Mouse (Mus musculus) small intestine, adult 2 months (tissue): ENCODE measurements at regions not wholly inside any gene's neighbourhood (a gene's known extent, or its start where the extent isn't known, plus 50 kb on each side); places are given as distances from the start of the nearest gene placed in this dataset.

ENCODE experiments used
- H3K27ac ChIP-seq: fragments of 200-500 bp; 2 replicates; pipeline ENCODE4 v1.5.1; 2012; ENCODE audit warnings: low read depth, low read length, control low read depth, inconsistent platforms; ENCODE audit not compliant: insufficient read depth
- H3K27me3 ChIP-seq: fragments of 200-500 bp; 2 replicates; pipeline ENCODE4 v1.6.1; 2012; ENCODE audit warnings: mild to moderate bottlenecking, moderate library complexity, low read length, inconsistent platforms; ENCODE audit not compliant: control insufficient read depth, insufficient read depth
- H3K36me3 ChIP-seq: fragments of 200-500 bp; 2 replicates; pipeline ENCODE4 v1.6.1; 2012; ENCODE audit warnings: mild to moderate bottlenecking, low read length, control low read depth, inconsistent platforms; ENCODE audit not compliant: control insufficient read depth, insufficient read depth
- H3K4me1 ChIP-seq: fragments of 200-500 bp; 2 replicates; pipeline ENCODE4 v1.6.1; 2012; ENCODE audit warnings: low read length, inconsistent platforms, mixed read lengths; ENCODE audit not compliant: control insufficient read depth, insufficient read depth, insufficient read length
- H3K4me3 ChIP-seq: fragments of 200-500 bp; 2 replicates; pipeline ENCODE4 v1.5.1; 2012; ENCODE audit warnings: low read depth, mild to moderate bottlenecking, control low read depth, inconsistent platforms, low read length, moderate library complexity
- CTCF ChIP-seq: fragments of 200-500 bp; IDR thresholded peaks from 2 replicates; pipeline ENCODE4 v1.5.1; 2012; ENCODE audit warnings: low read depth, mild to moderate bottlenecking, control low read depth, inconsistent platforms, low read length, moderate library complexity, mixed read lengths; ENCODE audit not compliant: insufficient replicate concordance, insufficient read length; ENCODE audit errors: extremely low read depth
- POLR2A ChIP-seq: fragments of 200-500 bp; IDR thresholded peaks from 2 replicates; pipeline ENCODE4 v1.6.1; 2012; ENCODE audit warnings: low read depth, mild to moderate bottlenecking, control low read depth, inconsistent platforms, low read length, moderate library complexity
- WGBS: fragments of 180-500 bp; shearing (Covaris S2); methylation state at CpG from one replicate; pipeline ENCODE4 v1.1.7; 2018; 5-methylcytosine and 5-hydroxymethylcytosine counted together

DNA sequence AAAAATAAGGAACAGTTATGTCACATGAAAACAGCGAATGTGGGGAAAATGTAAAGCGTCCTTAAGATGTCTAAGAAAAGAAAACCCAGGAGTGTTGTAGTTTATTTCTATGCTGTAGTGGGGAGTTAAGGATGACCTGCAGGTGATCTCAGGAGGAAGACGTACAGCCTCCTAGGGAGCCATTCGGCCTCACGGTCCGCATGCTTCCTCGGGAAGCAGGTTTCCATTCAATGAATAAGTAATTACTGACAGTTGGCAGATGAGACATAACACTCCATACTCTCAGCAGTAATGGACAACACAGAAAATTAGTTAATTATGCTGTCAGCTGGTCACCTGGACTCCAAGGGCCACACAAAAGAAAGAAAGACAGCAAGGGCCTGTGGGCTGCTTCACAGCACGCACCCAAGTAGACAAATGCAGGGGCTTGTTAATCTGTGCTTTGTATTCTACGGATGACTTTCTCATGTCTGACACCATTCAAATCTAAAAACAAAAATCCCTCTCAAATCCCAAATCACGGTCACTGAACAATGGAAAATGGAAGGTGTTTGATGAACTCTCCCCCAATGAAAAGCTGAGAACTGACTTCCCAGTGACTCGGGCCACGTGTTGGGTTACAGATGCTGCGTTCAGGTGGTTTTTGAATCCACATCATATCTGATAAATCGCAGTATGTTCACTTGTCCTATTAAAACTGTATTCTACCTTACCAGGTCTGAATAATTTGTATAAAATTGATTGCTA is 193.5 kb downstream of the Gm11361 start:
- Histone ChIP-seq H3K27me3 (no peaks in the 10 kb centered on the region), H3K4me3 (no peak overlapping the region), H3K36me3 (no peaks in the 10 kb centered on the region), H3K27ac (no peak overlapping the region), H3K4me1 (no peaks in the 10 kb centered on the region)
- WGBS: 90% methylated on average over 14 of the region's 14 CpGs
- no peak for TF ChIP-seq POLR2A
- TF ChIP-seq CTCF: no peak

DNA sequence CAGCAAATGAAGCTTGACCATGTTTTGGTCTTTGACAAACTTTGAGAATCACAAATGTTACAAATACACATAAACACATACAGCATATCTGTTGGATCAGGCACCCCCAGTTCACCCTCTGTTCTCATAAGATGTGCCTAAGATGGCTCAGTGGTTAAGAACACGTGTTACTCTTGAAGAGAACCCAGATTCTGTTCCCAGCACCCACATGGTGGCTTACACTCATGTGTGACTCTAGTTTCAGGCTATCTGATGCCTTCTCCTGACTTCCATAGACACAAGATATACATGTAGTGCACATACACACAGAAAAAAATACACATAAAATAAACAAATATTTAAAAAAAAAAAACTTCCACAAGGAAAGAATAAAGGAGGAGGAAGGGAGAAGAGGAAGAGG is 191.7 kb downstream of the Gm11361 start:
- WGBS: 76% methylated on average over 1 of the region's 1 CpGs
- Histone ChIP-seq H3K27ac (no peak overlapping the region), H3K36me3 (no peaks in the 10 kb centered on the region), H3K4me3 (no peak overlapping the region), H3K27me3 (no peaks in the 10 kb centered on the region), H3K4me1 (no peaks in the 10 kb centered on the region)
- TF ChIP-seq POLR2A (no peak), CTCF (no peak)

DNA sequence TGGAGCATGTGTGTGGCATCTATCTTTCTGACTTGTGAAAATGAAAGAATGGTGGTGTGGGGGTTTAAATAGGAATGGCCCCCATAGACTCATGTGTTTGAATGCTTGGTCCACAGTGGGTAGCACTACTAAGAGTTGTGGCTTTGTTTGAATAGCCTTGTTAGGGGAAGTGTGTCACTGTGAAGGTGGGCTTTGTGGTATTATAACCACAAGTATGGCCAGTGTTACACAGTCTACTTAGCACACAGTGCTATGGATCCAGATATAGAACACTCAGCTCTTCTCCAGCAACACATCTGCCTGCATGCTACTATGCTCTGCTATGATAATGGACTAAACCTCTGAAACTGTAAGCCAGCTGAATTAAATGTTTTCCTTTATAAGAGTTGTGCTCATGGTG is 184.9 kb downstream of the Gm11361 start:
- Histone ChIP-seq H3K4me3 (no peak overlapping the region), H3K27ac (no peak overlapping the region), H3K36me3 (no peaks in the 10 kb centered on the region), H3K27me3 (no peaks in the 10 kb centered on the region), H3K4me1 (no peaks in the 10 kb centered on the region)
- TF ChIP-seq CTCF (no peak), POLR2A (no peak)

DNA sequence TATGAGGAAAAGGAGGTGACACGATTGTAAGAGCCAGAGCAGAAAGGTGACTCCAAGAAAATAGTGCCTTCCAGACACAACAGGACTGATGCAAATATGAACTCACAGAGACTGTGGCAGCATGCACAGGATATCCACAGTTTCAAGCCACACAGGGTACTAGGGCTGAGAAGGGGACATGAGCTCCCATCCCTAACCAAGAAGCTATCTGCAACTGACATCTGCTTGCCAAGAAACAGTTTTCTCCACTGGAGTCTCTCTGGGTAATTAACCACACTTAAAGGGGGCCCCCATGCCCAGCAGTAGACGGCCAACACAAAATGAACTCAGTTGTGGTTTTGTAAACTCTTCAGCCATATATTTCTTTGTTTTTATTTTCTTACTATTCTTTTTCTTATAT is 176.1 kb downstream of the Gm11361 start:
- H3K4me3 ChIP-seq: no peak overlapping the region
- no peaks in the 10 kb centered on the region for H3K36me3 ChIP-seq
- WGBS: 64% methylated on average over 2 of the region's 2 CpGs
- H3K4me1 ChIP-seq: no peaks in the 10 kb centered on the region
- TF ChIP-seq POLR2A (no peak), CTCF (no peak)
- no peaks in the 10 kb centered on the region for H3K27me3 ChIP-seq
- H3K27ac ChIP-seq: no peak overlapping the region

DNA sequence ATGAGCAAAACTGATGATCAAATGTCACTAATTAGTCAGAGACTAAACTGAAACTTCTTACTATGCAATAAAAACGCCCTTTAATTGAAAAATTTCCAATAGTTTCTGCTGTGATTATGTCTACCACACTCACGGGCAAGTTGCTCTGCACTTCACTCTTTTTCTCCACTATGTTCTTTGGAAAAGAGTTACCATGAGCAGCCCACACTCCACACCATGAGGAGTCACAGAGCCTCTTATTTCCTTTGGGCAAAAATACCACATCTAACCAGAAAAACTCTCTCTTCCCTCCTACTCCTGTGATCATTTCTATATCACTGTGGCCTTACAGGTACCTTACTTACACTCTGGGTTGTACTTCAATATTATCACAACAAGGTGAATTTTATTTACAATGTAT is 174.7 kb downstream of the Gm11361 start:
- Histone ChIP-seq H3K27ac (no peak overlapping the region), H3K4me3 (no peak overlapping the region), H3K4me1 (no peaks in the 10 kb centered on the region), H3K27me3 (no peaks in the 10 kb centered on the region), H3K36me3 (no peaks in the 10 kb centered on the region)
- TF ChIP-seq CTCF: no peak
- no peak for TF ChIP-seq POLR2A
- 77% methylated on average over 2 of the region's 2 CpGs for WGBS

DNA sequence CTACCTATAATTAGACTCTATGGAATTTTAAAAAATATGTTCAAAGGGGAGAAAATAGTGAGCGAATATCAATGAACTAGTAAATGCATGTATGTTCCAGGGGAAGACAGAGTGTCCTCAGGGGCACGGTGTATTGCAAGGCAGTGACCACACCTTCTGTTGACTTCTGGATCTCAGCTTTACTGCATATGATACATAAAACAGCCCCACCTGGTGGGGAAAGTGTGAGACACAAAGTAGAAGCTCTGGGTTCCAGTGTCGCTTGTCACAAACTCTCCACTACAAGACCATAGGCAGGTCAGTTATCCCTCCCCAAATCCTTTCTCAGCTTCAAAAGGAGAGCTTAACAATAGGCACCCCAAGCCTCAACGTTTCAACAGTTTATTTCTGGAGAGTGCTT is 168.8 kb downstream of the Gm11361 start:
- TF ChIP-seq POLR2A (no peak), CTCF (no peak)
- Histone ChIP-seq H3K4me3 (no peak overlapping the region), H3K27me3 (no peaks in the 10 kb centered on the region), H3K4me1 (no peaks in the 10 kb centered on the region), H3K27ac (no peak overlapping the region), H3K36me3 (no peaks in the 10 kb centered on the region)
- WGBS: 72% methylated on average over 4 of the region's 4 CpGs

DNA sequence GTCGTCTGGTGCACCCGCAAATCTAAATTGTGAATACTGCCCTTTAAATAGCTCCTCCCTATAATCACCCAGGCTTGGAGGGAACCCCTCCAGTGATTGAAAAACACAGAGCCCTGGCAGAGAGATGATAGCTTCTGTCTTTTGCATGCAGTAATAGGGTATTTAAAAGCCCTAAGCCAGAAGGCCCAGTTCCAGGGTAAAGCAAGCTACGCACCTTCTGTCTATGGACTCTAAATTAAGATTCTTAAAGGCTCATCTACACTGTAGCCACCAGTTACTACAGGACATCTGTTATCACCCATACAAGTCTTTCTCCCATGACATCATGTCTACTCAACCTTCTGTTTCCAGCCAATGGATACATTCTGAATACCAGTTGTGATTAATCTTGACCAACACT is 167.8 kb downstream of the Gm11361 start:
- WGBS: 46% methylated on average over 3 of the region's 3 CpGs
- Histone ChIP-seq H3K27ac (no peak overlapping the region), H3K4me3 (no peak overlapping the region), H3K27me3 (no peaks in the 10 kb centered on the region), H3K36me3 (no peaks in the 10 kb centered on the region), H3K4me1 (no peaks in the 10 kb centered on the region)
- TF ChIP-seq CTCF: no peak
- TF ChIP-seq POLR2A: no peak

DNA sequence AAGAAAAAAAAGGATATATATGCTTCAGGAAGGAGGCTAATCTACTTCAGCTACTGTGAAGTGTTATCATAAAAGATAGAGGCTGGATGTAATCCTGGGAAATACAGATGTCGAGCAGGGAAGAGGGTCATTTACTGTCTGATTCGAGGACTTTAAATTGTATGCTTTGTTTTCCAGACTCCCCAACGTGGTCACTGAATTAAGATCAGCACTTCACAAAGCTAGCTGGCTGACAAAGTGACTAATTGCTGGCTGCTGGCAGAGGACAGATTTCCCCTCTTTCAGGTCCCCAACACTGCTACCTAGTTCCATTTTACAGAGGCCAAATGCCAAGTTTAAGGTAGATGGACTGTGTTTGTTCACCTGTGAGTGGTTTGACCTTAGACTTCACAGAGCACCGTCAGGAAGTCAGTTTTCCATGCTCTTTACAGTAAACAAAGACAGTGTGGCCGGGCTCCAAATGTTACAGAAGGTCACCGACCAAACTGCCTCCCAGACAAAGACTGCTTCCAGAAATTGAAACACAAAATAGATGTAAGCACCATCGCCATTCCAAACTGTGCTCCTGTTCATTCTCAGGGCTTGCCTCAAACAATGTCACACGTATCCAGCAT is 167.2 kb downstream of the Gm11361 start:
- no peak overlapping the region for H3K4me3 ChIP-seq
- TF ChIP-seq CTCF (no peak), POLR2A (no peak)
- no peaks in the 10 kb centered on the region for H3K4me1 ChIP-seq
- H3K27ac ChIP-seq: no peak overlapping the region
- no peaks in the 10 kb centered on the region for H3K27me3 ChIP-seq
- 8% methylated on average over 8 of the region's 8 CpGs for WGBS
- no peaks in the 10 kb centered on the region for H3K36me3 ChIP-seq
